Mouse (Mus musculus) heart, embryonic 11.5 days (tissue): ENCODE measurements at regions not wholly inside any gene's neighbourhood (a gene's known extent, or its start where the extent isn't known, plus 50 kb on each side); places are given as distances from the start of the nearest gene placed in this dataset.

ENCODE experiments used
- ATAC-seq: fragments of 200-750 bp; cut with Nextera tagmentation; replicated peaks from 2 replicates; pipeline ENCODE4 v1.8.0; 2017; ENCODE audit warnings: moderate library complexity; ENCODE audit not compliant: insufficient number of reproducible peaks, low FRiP score, low TSS enrichment
- H3K27ac ChIP-seq: fragments of 300-500 bp; sonication (generic); 2 replicates; pipeline ENCODE4 v1.5.1; 2014; ENCODE audit warnings: mild to moderate bottlenecking, low read depth, low read length
- H3K27me3 ChIP-seq: fragments of 300-500 bp; sonication (generic); 2 replicates; pipeline ENCODE4 v1.6.1; 2014; ENCODE audit warnings: mild to moderate bottlenecking, low read length, mixed read lengths; ENCODE audit not compliant: control insufficient read depth, insufficient read depth
- H3K36me3 ChIP-seq: fragments of 300-500 bp; sonication (generic); 2 replicates; pipeline ENCODE4 v1.6.1; 2014; ENCODE audit warnings: mild to moderate bottlenecking, low read length, moderate library complexity, mixed read lengths; ENCODE audit not compliant: control insufficient read depth, insufficient read depth
- H3K4me1 ChIP-seq: fragments of 300-500 bp; sonication (generic); 2 replicates; pipeline ENCODE4 v1.6.1; 2014; ENCODE audit warnings: low read length; ENCODE audit not compliant: control insufficient read depth, insufficient read depth
- H3K4me2 ChIP-seq: fragments of 300-500 bp; sonication (generic); 2 replicates; pipeline ENCODE4 v1.6.1; 2014; ENCODE audit warnings: mild to moderate bottlenecking, moderate library complexity
- H3K4me3 ChIP-seq: fragments of 300-500 bp; sonication (generic); 2 replicates; pipeline ENCODE4 v1.5.1; 2014; ENCODE audit warnings: low read depth, low read length
- H3K9ac ChIP-seq: fragments of 300-500 bp; sonication (generic); 2 replicates; pipeline ENCODE4 v1.6.1; 2014; ENCODE audit warnings: mild to moderate bottlenecking, low read depth, low read length, moderate library complexity
- H3K9me3 ChIP-seq: fragments of 300-500 bp; sonication (generic); replicated peaks from 2 replicates; pipeline ENCODE4 v1.6.1; 2016; ENCODE audit warnings: low read length; ENCODE audit not compliant: control insufficient read depth
- WGBS: fragments of 180-500 bp; shearing (Covaris S2); extraction: QIAGEN DNeasy Blood & Tissue Kit; methylation state at CpG from one replicate; pipeline ENCODE4 v1.1.7; 2014; ENCODE audit not compliant: insufficient replicate concordance; 5-methylcytosine and 5-hydroxymethylcytosine counted together

DNA sequence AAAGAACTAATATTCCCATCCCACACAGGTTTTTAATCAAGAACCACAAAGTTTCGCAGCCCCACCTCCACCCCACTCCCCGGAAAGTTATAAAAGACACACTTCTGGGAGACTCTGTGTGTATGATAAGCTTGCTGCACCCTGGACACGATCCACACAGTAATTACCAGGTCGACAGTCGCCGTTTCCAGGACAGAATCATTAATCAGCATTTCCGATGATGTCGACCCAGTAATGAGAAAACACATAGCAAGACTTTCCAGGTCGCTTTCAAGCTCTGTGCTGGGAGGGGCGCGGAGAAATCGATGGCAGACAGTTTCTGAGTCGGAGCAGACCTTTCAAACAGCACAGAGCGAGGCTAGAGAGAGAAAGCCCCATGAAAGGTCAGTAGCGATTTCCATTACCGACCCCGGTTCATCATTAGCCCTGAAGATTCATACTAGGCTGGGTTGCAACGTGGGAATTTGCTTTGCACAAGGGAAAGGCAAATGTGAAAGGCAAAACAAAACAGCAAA, 68.6 kb upstream of the Tmpo start:
- H3K4me1 ChIP-seq, result no peaks in the 10 kb centered on the region
- no peak overlapping the region; the same call in 1 of the 2 replicates for H3K4me3 ChIP-seq
- no peak for ATAC-seq
- H3K9ac ChIP-seq, result no peak overlapping the region
- no peaks in the 10 kb centered on the region for H3K27me3 ChIP-seq
- no peak overlapping the region for H3K27ac ChIP-seq
- 56% methylated on average over 18 of the region's 18 CpGs for WGBS
- H3K36me3 ChIP-seq, result no peaks in the 10 kb centered on the region
- H3K9me3 ChIP-seq, result no peaks in the 10 kb centered on the region
- peak overlapping the region; percentile 21 for H3K4me2 ChIP-seq

DNA sequence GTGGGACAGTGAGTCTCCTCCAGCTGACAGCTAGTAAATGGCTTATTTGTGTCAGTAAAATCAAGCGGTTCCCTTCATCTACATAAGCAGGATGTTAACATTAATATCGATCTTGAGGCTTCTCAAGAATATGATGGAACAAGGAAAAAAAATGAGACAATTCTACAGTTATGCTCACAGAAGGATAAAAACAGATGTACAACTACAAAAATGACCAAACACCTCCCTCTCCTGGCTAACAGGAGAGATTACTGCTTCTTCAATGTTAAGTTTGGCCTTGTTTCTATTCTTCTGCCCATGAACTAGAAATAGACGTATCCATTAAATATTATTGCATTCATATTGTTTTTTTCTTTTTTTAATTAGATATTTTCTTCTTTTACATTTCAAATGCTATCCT, 63.2 kb upstream of the Tmpo start:
- H3K27me3 ChIP-seq, result no peaks in the 10 kb centered on the region
- no peak overlapping the region for H3K27ac ChIP-seq
- no peak overlapping the region for H3K4me3 ChIP-seq
- H3K9ac ChIP-seq, result no peak overlapping the region
- H3K4me1 ChIP-seq, result peaks cover 18% of the 10 kb centered on the region
- no peak for ATAC-seq
- no peak overlapping the region for H3K4me2 ChIP-seq
- 77% methylated on average over 3 of the region's 3 CpGs for WGBS
- H3K36me3 ChIP-seq, result no peaks in the 10 kb centered on the region
- no peaks in the 10 kb centered on the region for H3K9me3 ChIP-seq

GRCm38 (mm10) chr10:91242491-91243046, 61.5 kb upstream of the Tmpo start:
- Histone ChIP-seq H3K4me3 (no peak overlapping the region), H3K9ac (no peak overlapping the region), H3K27me3 (no peaks in the 10 kb centered on the region), H3K4me1 (peaks cover 18% of the 10 kb centered on the region), H3K9me3 (no peaks in the 10 kb centered on the region), H3K27ac (no peak overlapping the region), H3K36me3 (no peaks in the 10 kb centered on the region), H3K4me2 (no peak overlapping the region)
- ATAC-seq, result no peak
- WGBS, result 73% methylated on average over 5 of the region's 5 CpGs

DNA sequence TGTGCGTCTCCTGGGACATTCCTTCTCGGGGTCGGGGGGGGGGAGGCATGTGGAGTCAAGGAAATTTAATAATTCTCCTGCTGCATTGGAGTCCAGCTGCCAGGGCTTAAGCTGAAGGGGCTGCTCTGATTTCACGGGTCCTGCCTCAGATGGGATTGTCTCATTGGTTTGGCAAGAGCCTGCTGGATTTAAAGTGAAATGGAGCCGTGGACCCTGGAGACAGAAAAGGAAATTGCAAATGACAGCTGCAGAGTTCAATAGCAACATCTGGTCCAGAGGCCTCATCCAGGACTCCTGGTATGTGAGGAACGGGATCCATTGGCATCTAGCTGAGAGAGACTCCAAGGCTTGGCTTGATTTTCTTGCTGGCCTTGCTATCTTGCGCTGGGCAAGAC, 60.5 kb upstream of the Tmpo start:
- 0 out of 2 replicates have a peak overlapping the region, but pooled peaks have one; percentile 22 for H3K4me2 ChIP-seq
- no peaks in the 10 kb centered on the region for H3K36me3 ChIP-seq
- peaks cover 25% of the 10 kb centered on the region for H3K4me1 ChIP-seq
- H3K27me3 ChIP-seq, result no peaks in the 10 kb centered on the region
- WGBS, result 52% methylated on average over 7 of the region's 7 CpGs
- H3K4me3 ChIP-seq, result no peak overlapping the region
- no peak overlapping the region for H3K9ac ChIP-seq
- peak overlapping the region; percentile 71; the same call in 1 of the 2 replicates for H3K27ac ChIP-seq
- no peaks in the 10 kb centered on the region for H3K9me3 ChIP-seq
- ATAC-seq, result no peak

GRCm38 (mm10) chr10:91240856-91241610, 59.9 kb upstream of the Tmpo start:
- ATAC-seq, result peak; percentile 60; the same call in 1 of the 2 replicates
- peaks cover 25% of the 10 kb centered on the region for H3K4me1 ChIP-seq
- H3K4me2 ChIP-seq, result peak overlapping the region; percentile 22
- H3K9me3 ChIP-seq, result no peaks in the 10 kb centered on the region
- 33% methylated on average over 10 of the region's 10 CpGs for WGBS
- H3K9ac ChIP-seq, result no peak overlapping the region
- peak overlapping the region; percentile 71 for H3K27ac ChIP-seq
- no peaks in the 10 kb centered on the region for H3K27me3 ChIP-seq
- no peak overlapping the region for H3K4me3 ChIP-seq
- no peaks in the 10 kb centered on the region for H3K36me3 ChIP-seq

DNA sequence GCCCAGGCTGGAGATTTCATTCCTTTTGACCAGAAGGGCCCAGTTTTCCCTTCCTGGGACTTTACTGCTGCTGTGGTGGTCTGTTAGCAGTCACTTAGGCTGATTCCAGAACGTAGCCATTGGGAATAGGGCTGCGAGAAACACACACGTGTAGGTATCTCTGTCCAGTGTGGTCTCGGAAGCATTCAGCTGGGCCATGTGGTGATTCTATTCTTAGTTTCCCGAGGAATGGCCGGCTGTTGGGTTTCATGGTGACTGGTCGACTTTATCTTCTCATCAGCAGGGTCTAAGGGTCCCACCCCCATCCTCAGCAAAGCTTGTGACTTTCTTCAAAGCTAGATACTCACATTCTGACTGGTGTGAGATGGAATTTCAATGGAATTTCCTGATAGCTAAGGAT, 59.2 kb upstream of the Tmpo start:
- H3K9ac ChIP-seq, result no peak overlapping the region
- H3K4me1 ChIP-seq, result peaks cover 25% of the 10 kb centered on the region
- no peaks in the 10 kb centered on the region for H3K36me3 ChIP-seq
- H3K27me3 ChIP-seq, result no peaks in the 10 kb centered on the region
- no peak overlapping the region for H3K27ac ChIP-seq
- 22% methylated on average over 7 of the region's 7 CpGs for WGBS
- H3K9me3 ChIP-seq, result no peaks in the 10 kb centered on the region
- H3K4me2 ChIP-seq, result no peak overlapping the region
- no peak for ATAC-seq
- no peak overlapping the region for H3K4me3 ChIP-seq

DNA sequence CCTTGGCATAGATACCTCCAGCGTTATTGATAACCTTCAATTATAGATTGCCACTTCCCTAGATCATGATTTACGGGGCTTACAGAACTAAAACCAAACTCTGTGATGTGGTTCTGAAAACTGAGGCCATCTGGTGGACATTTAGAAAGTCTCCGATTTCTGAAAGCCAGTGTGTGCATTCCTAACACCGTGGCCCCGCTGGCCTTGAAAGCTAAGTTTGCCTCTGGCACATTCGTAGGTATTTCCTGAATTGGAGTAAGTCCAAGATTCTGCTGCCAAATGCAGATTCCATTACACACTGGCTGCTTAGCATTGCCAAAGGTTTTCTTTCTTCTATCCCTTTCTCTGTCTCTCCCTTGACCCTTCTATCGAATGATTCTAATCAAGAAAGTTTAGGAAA, 55.7 kb upstream of the Tmpo start:
- no peak for ATAC-seq
- Histone ChIP-seq H3K9ac (no peak overlapping the region), H3K27ac (peak overlapping the region; percentile 50), H3K36me3 (no peaks in the 10 kb centered on the region), H3K4me2 (no peak overlapping the region), H3K4me3 (no peak overlapping the region), H3K9me3 (no peaks in the 10 kb centered on the region), H3K4me1 (peaks cover 22% of the 10 kb centered on the region), H3K27me3 (no peaks in the 10 kb centered on the region)
- WGBS, result 23% methylated on average over 7 of the region's 7 CpGs

- no peak overlapping the region for H3K9ac ChIP-seq
- H3K4me1 ChIP-seq, result peaks cover 8% of the 10 kb centered on the region
- H3K36me3 ChIP-seq, result no peaks in the 10 kb centered on the region
- ATAC-seq, result no peak
- H3K4me3 ChIP-seq, result no peak overlapping the region
- H3K4me2 ChIP-seq, result no peak overlapping the region
- no peaks in the 10 kb centered on the region for H3K9me3 ChIP-seq
- H3K27ac ChIP-seq, result no peak overlapping the region
- 77% methylated on average over 3 of the region's 3 CpGs for WGBS
- H3K27me3 ChIP-seq, result no peaks in the 10 kb centered on the region
Observed at GRCm38 (mm10) chr10:91234709-91235108, 53.6 kb upstream of the Tmpo start.
